Mouse (Mus musculus): ENCODE results near the gene Cd276.

- TF ChIP-seq CTCF (IDR thresholded peaks at IDR 0.05; ENCODE audit: low read depth) (no peak), EP300 (optimal IDR thresholded peaks at IDR 0.05) (no peak)
These were observed 10.3 kb downstream of the Cd276 start for GRCm38 (mm10) chr9:58544879-58545324.

Data from stomach, postnatal 0 days (tissue).